Mouse (Mus musculus) embryonic facial prominence, embryonic 12.5 days (tissue): ENCODE data around the gene Dcaf8. TPM values are rescaled to one million over a fixed set of nuclear protein-coding genes. Genes with fewer than 3 reads are reported as not detected.

ENCODE experiments used
- ATAC-seq: fragments of 200-750 bp; cut with Nextera tagmentation; 2 replicates; pipeline ENCODE4 v1.8.0; 2017; ENCODE audit not compliant: insufficient number of reproducible peaks, insufficient read depth, low FRiP score, low TSS enrichment
- H3K27ac ChIP-seq: fragments of 300-500 bp; sonication (generic); 2 replicates; pipeline ENCODE4 v1.5.1; 2016; ENCODE audit warnings: mild to moderate bottlenecking
- H3K27me3 ChIP-seq: fragments of 300-500 bp; sonication (generic); 2 replicates; pipeline ENCODE4 v1.6.1; 2016; ENCODE audit warnings: mild to moderate bottlenecking, moderate library complexity
- H3K36me3 ChIP-seq: fragments of 300-500 bp; sonication (generic); 2 replicates; pipeline ENCODE4 v1.6.1; 2016; ENCODE audit warnings: mild to moderate bottlenecking
- H3K4me1 ChIP-seq: fragments of 300-500 bp; sonication (generic); 2 replicates; pipeline ENCODE4 v1.6.1; 2016
- H3K4me2 ChIP-seq: fragments of 300-500 bp; sonication (generic); replicated peaks from 2 replicates; pipeline ENCODE4 v1.6.1; 2016; ENCODE audit warnings: mild to moderate bottlenecking, moderate library complexity
- H3K4me3 ChIP-seq: fragments of 300-500 bp; sonication (generic); 2 replicates; pipeline ENCODE4 v1.5.1; 2016; ENCODE audit warnings: mild to moderate bottlenecking
- H3K9ac ChIP-seq: fragments of 300-500 bp; sonication (generic); 2 replicates; pipeline ENCODE4 v1.6.1; 2016; ENCODE audit warnings: mild to moderate bottlenecking, moderate library complexity
- H3K9me3 ChIP-seq: fragments of 300-500 bp; sonication (generic); 2 replicates; pipeline ENCODE4 v1.6.1; 2016; ENCODE audit warnings: mild to moderate bottlenecking, moderate library complexity
- WGBS: fragments of 180-500 bp; shearing (Covaris S2); methylation state at CpG from one replicate; pipeline ENCODE4 v1.1.7; 2016; 5-methylcytosine and 5-hydroxymethylcytosine counted together
- polyA plus RNA-seq: library from polyadenylated mRNA; unstranded; fragments of >200 nt; fragmentation: Nextera tagmentation; extraction: Ambion mirVana; gene quantifications from 2 replicates; pipeline ENCODE4 v1.2.1, GENCODE M21; 2016

Gene Dcaf8
- polyA plus RNA-seq, 1 experiment from 2014 or later = 171 TPM

DNA sequence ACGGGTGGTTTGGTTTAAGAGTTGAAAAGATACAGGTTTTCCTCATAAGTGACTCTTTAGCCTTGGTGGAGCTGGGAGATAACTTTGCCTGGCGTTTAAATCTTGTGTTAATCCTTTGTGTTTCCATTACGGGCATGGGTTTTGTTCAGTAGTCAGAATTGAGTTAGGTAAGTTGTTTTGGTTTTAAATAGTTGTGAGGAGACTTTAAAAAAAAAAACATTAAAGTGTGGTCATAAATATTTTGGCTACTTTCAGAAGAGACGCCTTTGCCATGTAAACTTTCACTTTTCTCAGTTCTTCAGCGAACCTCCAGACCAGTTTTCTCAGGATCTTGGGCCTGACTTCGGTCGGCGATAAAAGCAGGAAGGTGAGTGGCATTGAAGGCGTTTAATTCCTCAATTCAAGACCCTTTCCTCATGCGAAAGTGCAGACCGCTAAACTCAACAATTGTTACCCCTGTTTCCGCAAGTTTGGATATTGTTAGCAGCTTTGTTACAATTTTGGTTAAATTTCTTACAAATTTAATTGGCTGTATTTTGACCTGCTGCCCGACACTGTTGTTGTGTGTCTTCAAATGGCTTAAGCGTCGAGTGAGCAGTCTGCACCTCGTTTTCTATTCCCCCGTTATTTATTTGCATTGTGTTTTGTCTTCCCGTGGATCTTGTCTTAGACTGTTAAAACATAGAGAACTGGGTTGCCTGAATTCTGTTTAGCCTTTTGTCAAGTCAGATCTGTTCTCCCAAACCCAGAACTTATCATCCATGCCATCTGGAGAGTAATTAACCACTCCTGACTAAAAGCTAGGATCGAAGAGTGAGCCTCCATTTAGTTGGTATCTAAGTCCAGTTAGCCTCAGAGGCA lies 1.3 kb downstream of the Dcaf8 start:
- H3K27ac ChIP-seq = peak overlapping the region; percentile 97
- no peaks in the 10 kb centered on the region for H3K9me3 ChIP-seq
- no peak for ATAC-seq
- peak overlapping the region; percentile 64 for H3K4me2 ChIP-seq
- H3K4me3 ChIP-seq = peak overlapping the region; percentile 89
- peaks cover 36% of the 10 kb centered on the region for H3K36me3 ChIP-seq
- H3K4me1 ChIP-seq = peaks cover 6% of the 10 kb centered on the region; the same call in 1 of the 2 replicates
- WGBS = 18% methylated on average over 19 of the region's 19 CpGs
- H3K9ac ChIP-seq = peak overlapping the region; percentile 98
- no peaks in the 10 kb centered on the region for H3K27me3 ChIP-seq

DNA sequence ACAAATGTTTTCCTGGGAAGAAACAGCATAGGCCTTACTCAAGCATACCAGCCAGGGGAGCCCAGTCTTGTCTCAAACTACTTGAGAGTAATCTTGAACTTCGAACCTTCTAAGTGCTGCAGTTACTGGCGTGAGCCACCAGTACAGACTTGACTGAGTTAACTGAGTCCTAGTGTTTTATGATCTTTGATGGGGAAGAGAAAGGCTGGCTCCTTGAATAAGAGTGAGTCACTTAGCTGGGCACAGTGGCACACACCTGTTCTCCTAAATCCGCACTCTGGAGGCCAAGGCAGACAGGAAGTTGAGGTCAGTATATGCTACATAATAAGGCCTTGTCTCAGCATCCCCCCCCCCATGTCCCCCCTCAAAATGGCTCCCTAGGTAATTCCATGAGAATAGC lies 6.7 kb downstream of the Dcaf8 start:
- Histone ChIP-seq H3K9ac (no peak overlapping the region), H3K4me2 (no peak overlapping the region), H3K27me3 (no peaks in the 10 kb centered on the region), H3K36me3 (peaks cover 60% of the 10 kb centered on the region), H3K4me3 (no peak overlapping the region), H3K4me1 (peaks cover 6% of the 10 kb centered on the region; the same call in 1 of the 2 replicates), H3K9me3 (no peaks in the 10 kb centered on the region), H3K27ac (no peak overlapping the region)
- no peak for ATAC-seq
- WGBS = 90% methylated on average over 3 of the region's 3 CpGs

DNA sequence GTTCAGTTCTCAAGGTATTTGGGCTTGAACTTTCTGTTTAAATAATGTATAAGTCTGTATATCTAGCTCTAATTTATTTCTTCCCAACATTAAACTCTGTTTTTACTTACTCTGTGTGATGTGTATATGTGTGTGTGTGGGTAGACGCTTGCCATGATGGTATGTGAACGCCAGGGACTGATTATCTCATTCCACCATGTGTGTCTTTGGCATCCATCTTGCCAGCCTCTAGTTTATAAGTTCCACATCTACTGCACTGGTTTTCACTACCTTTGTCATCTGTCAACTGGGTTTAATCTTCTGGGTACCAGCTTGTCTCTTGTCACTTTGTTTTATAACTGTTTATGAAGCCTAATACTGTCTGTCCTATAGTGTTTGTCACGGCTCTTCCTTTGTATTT lies 7.6 kb downstream of the Dcaf8 start:
- H3K4me1 ChIP-seq = no peaks in the 10 kb centered on the region
- ATAC-seq = no peak
- over 99% methylated on average over 3 of the region's 3 CpGs for WGBS
- H3K4me3 ChIP-seq = no peak overlapping the region
- H3K4me2 ChIP-seq = no peak overlapping the region
- no peaks in the 10 kb centered on the region for H3K27me3 ChIP-seq
- H3K9me3 ChIP-seq = no peaks in the 10 kb centered on the region
- H3K27ac ChIP-seq = no peak overlapping the region
- H3K9ac ChIP-seq = no peak overlapping the region
- peaks cover 55% of the 10 kb centered on the region for H3K36me3 ChIP-seq

DNA sequence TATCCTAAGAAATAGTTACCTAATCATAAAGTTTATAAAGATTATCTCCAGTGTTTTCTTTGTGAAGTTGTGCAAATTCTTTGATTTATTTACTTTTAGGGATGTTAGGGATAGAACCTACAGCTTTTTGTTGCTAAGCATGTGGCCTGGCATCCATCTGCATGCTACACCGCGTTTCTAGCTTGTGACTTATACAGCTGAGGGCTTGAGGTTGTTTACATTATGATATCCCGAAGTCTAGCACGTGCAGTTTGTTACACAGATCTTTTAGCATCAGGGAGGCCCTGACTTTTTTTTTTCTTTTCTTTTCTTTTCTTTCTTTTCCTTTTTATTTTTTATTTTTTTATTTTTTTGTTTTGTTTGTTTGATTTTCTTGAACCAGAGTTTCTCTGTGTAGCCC lies 12.1 kb downstream of the Dcaf8 start:
- Histone ChIP-seq H3K9me3 (no peaks in the 10 kb centered on the region), H3K4me3 (no peak overlapping the region), H3K4me1 (no peaks in the 10 kb centered on the region), H3K36me3 (peaks cover 16% of the 10 kb centered on the region), H3K4me2 (no peak overlapping the region), H3K27ac (no peak overlapping the region), H3K9ac (no peak overlapping the region), H3K27me3 (no peaks in the 10 kb centered on the region)
- WGBS = 66% methylated on average over 4 of the region's 4 CpGs
- ATAC-seq = no peak

DNA sequence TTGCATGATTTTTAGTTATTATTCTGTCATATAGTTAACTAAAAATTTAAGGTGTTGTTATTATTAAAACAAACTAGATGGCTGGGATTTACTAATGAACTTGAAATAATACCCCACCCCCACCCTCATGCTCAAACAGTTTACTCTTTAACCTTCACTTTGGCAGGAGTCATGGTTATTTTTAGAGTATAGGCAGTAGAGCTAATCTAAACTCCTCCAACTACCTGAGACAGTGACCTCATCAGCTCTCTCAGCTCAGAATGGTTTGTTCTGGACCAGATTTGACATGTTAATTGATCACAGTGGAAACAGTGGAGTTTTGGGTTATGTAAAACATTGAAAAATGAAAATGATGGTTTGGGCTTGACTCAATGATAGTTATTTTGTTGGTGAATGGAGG lies 12.6 kb downstream of the Dcaf8 start:
- no peak overlapping the region for H3K9ac ChIP-seq
- H3K27me3 ChIP-seq = no peaks in the 10 kb centered on the region
- no peak overlapping the region for H3K27ac ChIP-seq
- no peaks in the 10 kb centered on the region for H3K4me1 ChIP-seq
- no peak overlapping the region for H3K4me3 ChIP-seq
- no peaks in the 10 kb centered on the region for H3K9me3 ChIP-seq
- H3K4me2 ChIP-seq = no peak overlapping the region
- no peak for ATAC-seq
- H3K36me3 ChIP-seq = peaks cover 18% of the 10 kb centered on the region

DNA sequence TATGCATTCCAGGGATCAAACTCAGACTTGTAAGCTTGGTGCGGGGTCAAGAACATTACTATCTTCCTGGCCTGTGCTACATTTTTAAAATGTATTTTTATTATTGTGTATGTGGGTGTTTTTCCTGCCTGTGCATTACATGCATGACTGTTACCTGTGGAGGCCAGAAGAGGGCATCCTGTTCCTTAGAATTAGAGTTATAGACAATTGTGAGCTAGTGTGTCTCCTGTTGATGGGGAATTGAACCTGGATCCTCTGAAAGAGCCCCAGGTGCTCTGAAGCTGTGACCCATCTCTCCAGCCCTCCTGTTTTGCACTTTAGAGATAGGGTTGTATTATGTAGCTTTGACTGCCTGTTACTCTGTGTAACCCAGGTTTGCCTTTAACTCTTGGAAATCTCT lies 14.1 kb downstream of the Dcaf8 start:
- WGBS = 90% methylated on average over 1 of the region's 1 CpGs
- Histone ChIP-seq H3K36me3 (peaks cover 19% of the 10 kb centered on the region), H3K9me3 (no peaks in the 10 kb centered on the region), H3K27me3 (no peaks in the 10 kb centered on the region), H3K4me3 (no peak overlapping the region), H3K27ac (no peak overlapping the region), H3K4me1 (no peaks in the 10 kb centered on the region), H3K9ac (no peak overlapping the region), H3K4me2 (no peak overlapping the region)
- ATAC-seq = no peak

DNA sequence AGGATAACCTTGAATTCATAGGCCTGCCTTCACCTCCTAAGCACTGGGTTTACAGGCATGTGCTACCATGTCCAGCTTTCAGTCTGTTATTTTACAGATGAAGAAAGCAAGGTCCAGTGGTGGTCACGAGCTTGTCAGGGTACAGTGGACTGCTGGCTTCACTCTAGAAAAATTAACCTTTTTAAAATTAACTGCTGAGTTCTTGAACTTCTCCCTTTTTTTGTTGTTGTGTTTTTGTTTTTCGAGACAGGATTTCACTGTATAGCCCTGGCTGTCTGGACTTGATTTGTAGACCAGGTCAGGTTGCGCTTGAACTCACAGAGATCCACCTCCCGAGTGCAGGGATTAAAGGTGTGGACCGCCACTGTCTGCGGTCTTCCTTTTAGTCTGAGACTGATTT lies 15.1 kb downstream of the Dcaf8 start:
- Histone ChIP-seq H3K9me3 (no peaks in the 10 kb centered on the region), H3K4me2 (no peak overlapping the region), H3K27ac (no peak overlapping the region), H3K4me1 (no peaks in the 10 kb centered on the region), H3K9ac (no peak overlapping the region), H3K27me3 (no peaks in the 10 kb centered on the region), H3K36me3 (peaks cover 29% of the 10 kb centered on the region), H3K4me3 (no peak overlapping the region)
- ATAC-seq = no peak
- 78% methylated on average over 6 of the region's 6 CpGs for WGBS

DNA sequence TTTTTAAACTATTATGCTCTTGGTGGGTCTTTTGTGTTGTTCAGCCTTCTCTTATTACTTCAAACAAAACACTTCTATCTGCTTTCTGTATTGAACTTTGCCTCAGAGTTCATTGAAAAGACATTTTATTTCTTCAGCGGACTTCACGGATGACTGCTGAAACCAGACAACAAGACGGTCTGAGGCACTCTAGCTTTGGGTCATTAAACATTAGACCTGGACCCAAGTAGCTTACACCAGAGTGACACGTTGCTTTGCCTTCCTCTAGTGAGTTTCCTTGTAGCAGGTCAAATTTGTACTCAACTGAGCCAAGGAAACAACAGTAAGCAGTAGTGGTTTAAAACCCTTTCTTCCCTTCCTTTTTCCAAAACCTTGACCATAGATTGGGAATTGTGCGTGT lies 20.0 kb downstream of the Dcaf8 start:
- 82% methylated on average over 5 of the region's 5 CpGs for WGBS
- peaks cover 63% of the 10 kb centered on the region for H3K36me3 ChIP-seq

DNA sequence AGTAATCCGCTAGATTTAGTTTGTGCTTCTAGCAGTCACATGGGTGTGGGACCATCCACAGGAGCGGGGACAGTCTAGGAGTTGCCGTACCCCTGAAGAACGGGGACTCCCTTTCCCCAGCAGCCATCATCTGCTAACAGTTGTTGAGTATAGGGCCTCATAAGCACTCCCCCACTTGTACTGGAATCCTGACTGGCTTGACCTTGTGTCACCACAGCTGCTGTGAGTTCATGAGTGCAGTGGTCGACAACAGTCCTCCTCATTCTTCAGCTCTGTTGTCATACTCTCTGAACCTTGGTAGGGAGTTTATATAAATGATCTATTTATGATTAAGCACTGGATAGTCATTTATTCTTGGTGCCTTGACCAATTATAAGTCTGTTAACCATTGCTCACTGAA lies 21.9 kb downstream of the Dcaf8 start:
- Histone ChIP-seq H3K36me3 (peaks cover 81% of the 10 kb centered on the region), H3K4me1 (no peaks in the 10 kb centered on the region), H3K9me3 (no peaks in the 10 kb centered on the region), H3K27me3 (no peaks in the 10 kb centered on the region), H3K4me2 (no peak overlapping the region), H3K4me3 (no peak overlapping the region), H3K27ac (no peak overlapping the region), H3K9ac (no peak overlapping the region)
- ATAC-seq = no peak
- 92% methylated on average over 5 of the region's 5 CpGs for WGBS

More for the DNA sequence above, 20.0 kb downstream of the Dcaf8 start:
- Histone ChIP-seq H3K9ac (no peak overlapping the region), H3K4me2 (no peak overlapping the region), H3K4me3 (no peak overlapping the region), H3K27me3 (no peaks in the 10 kb centered on the region), H3K9me3 (no peaks in the 10 kb centered on the region), H3K27ac (no peak overlapping the region), H3K4me1 (no peaks in the 10 kb centered on the region)
- ATAC-seq = no peak

DNA sequence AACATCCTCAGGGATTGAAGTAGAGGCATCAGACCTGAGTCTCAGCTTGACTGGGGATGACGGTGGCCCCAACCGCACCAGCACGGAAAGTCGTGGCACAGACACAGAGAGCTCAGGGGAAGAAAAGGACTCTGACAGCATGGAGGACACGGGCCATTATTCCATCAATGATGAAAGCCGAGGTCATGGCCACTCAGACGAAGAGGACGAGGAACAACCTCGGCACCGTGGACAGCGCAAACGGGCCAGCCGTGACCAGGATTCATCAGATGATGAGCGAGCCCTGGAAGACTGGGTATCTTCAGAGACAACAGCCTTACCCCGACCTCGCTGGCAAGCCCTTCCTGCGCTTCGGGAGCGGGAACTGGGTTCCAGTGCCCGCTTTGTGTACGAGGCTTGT lies 24.5 kb downstream of the Dcaf8 start:
- no peak for ATAC-seq
- WGBS = 94% methylated on average over 21 of the region's 21 CpGs
- Histone ChIP-seq H3K27ac (no peak overlapping the region), H3K36me3 (peaks cover 70% of the 10 kb centered on the region), H3K4me2 (no peak overlapping the region), H3K27me3 (no peaks in the 10 kb centered on the region), H3K9ac (no peak overlapping the region), H3K4me3 (no peak overlapping the region), H3K9me3 (no peaks in the 10 kb centered on the region), H3K4me1 (no peaks in the 10 kb centered on the region)

DNA sequence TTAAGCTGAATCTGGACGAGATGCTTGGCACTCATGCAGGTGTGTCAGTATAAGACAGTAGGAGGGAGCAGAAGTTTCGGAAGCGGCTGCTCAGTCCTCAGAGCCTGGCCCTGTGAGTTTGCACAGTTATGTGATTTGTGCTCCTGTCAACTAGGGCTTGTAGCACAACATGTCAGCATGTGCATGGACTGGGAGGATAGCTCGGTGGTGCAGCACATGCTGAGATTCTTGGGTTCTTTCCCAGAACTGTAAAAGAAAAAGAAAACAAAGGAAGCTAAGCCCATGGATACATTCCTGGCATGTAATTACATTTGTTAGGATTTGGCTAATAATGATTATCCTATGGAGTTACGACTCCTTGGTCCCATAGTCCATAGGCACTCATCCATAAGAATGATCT lies 25.3 kb downstream of the Dcaf8 start:
- no peak overlapping the region for H3K27ac ChIP-seq
- no peaks in the 10 kb centered on the region for H3K27me3 ChIP-seq
- no peak for ATAC-seq
- H3K36me3 ChIP-seq = peaks cover 70% of the 10 kb centered on the region
- H3K4me3 ChIP-seq = no peak overlapping the region
- H3K9ac ChIP-seq = no peak overlapping the region
- H3K4me2 ChIP-seq = no peak overlapping the region
- WGBS = 85% methylated on average over 5 of the region's 5 CpGs
- H3K9me3 ChIP-seq = no peaks in the 10 kb centered on the region
- no peaks in the 10 kb centered on the region for H3K4me1 ChIP-seq

DNA sequence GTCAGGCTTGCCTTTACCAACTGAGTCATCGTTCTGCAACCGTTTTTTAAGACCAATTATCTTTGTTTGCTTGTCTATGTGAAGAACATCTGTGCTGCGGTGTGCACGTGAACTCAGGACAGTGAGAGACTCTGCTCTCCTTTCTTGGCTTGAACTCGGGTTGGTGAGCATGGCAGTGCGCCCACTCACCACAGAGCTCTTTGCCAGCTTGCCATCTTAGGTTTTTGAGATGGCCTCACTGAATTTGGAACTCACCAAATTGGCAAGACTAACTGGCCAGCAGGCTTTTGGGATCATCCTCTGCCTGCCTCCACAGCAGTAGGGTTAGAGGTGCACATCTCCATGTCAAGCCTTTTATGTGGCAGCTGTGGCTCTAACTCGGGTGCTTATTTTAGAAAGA lies 29.9 kb downstream of the Dcaf8 start:
- H3K9me3 ChIP-seq = no peaks in the 10 kb centered on the region
- H3K4me1 ChIP-seq = no peaks in the 10 kb centered on the region
- H3K36me3 ChIP-seq = peaks cover 70% of the 10 kb centered on the region
- no peak for ATAC-seq
- no peak overlapping the region for H3K4me3 ChIP-seq
- H3K4me2 ChIP-seq = no peak overlapping the region
- no peaks in the 10 kb centered on the region for H3K27me3 ChIP-seq
- H3K9ac ChIP-seq = no peak overlapping the region
- no peak overlapping the region for H3K27ac ChIP-seq
- 91% methylated on average over 7 of the region's 7 CpGs for WGBS
